Mouse (Mus musculus) liver, embryonic 14.5 days (tissue): ENCODE data around the gene Cnot2.

ENCODE experiments used
- CTCF ChIP-seq: IDR thresholded peaks from 2 replicates; pipeline ENCODE4 v1.5.1; 2016; ENCODE audit warnings: antibody characterized with exemption, low read depth, control low read depth
- EP300 ChIP-seq: IDR thresholded peaks from 2 replicates; pipeline ENCODE4 v1.6.1; 2016; ENCODE audit warnings: antibody characterized with exemption, low read depth

- TF ChIP-seq CTCF (no peak), EP300 (no peak)
Measured at GRCm38 (mm10) chr10:116440946-116441345, 140.4 kb downstream of the Cnot2 start.
